Mouse (Mus musculus): Measurements from ENCODE around the gene Fbxw2. TPM values are rescaled to one million over a fixed set of nuclear protein-coding genes. Genes with fewer than 3 reads are reported as not detected.
A peak's percentile ranks its signal among the peaks of the same experiment; 100 is the strongest.
"Not testable (repeated sequence)": the region's sequence is repeated elsewhere in the genome, so short reads cannot be mapped to it uniquely, and the experiment has no call there.

Gene Fbxw2
- polyA plus RNA-seq, 1 experiment from 2014 or later = 86.6 TPM

DNA sequence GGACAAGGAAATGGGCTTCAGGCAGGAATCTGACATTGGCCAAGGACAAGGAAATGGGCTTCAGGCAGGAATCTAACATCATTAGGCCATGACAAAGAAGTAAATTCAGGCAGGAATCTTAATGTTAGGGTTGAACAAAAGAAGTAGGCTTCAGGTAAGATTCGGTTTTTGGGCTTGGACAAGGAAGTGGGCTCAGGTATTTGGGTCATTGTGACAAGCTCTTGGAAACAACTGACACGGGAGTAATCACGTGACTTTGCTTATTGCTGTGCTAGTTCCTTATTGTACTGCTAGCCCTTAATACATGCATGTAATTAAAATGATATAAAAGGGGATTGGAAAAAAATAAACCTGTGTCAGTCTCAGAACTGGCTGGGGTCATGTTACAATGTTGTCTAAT lies 9.6 kb upstream of the Fbxw2 start:
- H3K36me3 ChIP-seq (ENCODE audit: insufficient read depth, low read length) = no peaks in the 10 kb centered on the region
- H3K27ac ChIP-seq (ENCODE audit: low read length) = no peak overlapping the region
- TF ChIP-seq CTCF (IDR thresholded peaks at IDR 0.05) = no peak
- no peak for TF ChIP-seq EP300 (IDR thresholded peaks at IDR 0.05)
- no peaks in the 10 kb centered on the region for H3K27me3 ChIP-seq (replicated peaks; ENCODE audit: insufficient read depth, low read length)
- DNase-seq (ENCODE audit: low spot score) = no peak
- no peak for ATAC-seq
- no peaks in the 10 kb centered on the region for H3K4me1 ChIP-seq (ENCODE audit: insufficient read depth, low read depth, low read length)
- 66% methylated on average over 3 of the region's 3 CpGs for WGBS
- H3K4me3 ChIP-seq (ENCODE audit: low read depth, low read length) = no peak overlapping the region
- no peak overlapping the region for H3K9ac ChIP-seq (replicated peaks; ENCODE audit: low read depth)
- H3K9me3 ChIP-seq (ENCODE audit: low read length) = no peaks in the 10 kb centered on the region
- no peak overlapping the region for H3K4me2 ChIP-seq (replicated peaks; ENCODE audit: low read depth, low read length)

DNA sequence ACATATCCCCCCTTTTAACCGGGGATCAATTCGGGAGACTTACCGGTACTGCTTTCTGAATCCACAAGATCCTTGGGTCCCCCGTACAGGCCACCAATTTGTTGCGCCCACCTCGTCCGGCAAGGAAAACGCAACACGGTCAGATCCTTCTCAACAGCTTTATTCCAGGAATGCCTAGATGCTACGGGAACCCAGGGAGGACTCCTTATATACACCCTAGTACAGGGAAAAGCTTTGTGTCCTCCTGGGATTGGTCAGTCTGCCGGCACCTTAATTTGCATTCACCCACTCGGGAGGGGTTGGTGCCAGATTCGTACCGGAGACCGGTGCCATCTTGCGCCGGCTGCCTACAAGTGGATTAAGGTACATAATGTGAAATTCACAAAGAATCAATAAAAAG lies 7.5 kb upstream of the Fbxw2 start:
- no peaks in the 10 kb centered on the region for H3K4me1 ChIP-seq (ENCODE audit: insufficient read depth, low read depth, low read length)
- no peak overlapping the region for H3K4me3 ChIP-seq (ENCODE audit: low read depth, low read length)
- no peaks in the 10 kb centered on the region for H3K36me3 ChIP-seq (ENCODE audit: insufficient read depth, low read length)
- H3K27me3 ChIP-seq (replicated peaks; ENCODE audit: insufficient read depth, low read length) = no peaks in the 10 kb centered on the region
- H3K4me2 ChIP-seq (replicated peaks; ENCODE audit: low read depth, low read length) = no peak overlapping the region
- H3K9me3 ChIP-seq (ENCODE audit: low read length) = no peaks in the 10 kb centered on the region
- H3K9ac ChIP-seq (replicated peaks; ENCODE audit: low read depth) = no peak overlapping the region
- 85% methylated on average over 17 of the region's 17 CpGs for WGBS
- DNase-seq (ENCODE audit: low spot score) (no peak), ATAC-seq (no peak)
- TF ChIP-seq CTCF (IDR thresholded peaks at IDR 0.05) (no peak), EP300 (IDR thresholded peaks at IDR 0.05) (no peak)
- no peak overlapping the region for H3K27ac ChIP-seq (ENCODE audit: low read length)

DNA sequence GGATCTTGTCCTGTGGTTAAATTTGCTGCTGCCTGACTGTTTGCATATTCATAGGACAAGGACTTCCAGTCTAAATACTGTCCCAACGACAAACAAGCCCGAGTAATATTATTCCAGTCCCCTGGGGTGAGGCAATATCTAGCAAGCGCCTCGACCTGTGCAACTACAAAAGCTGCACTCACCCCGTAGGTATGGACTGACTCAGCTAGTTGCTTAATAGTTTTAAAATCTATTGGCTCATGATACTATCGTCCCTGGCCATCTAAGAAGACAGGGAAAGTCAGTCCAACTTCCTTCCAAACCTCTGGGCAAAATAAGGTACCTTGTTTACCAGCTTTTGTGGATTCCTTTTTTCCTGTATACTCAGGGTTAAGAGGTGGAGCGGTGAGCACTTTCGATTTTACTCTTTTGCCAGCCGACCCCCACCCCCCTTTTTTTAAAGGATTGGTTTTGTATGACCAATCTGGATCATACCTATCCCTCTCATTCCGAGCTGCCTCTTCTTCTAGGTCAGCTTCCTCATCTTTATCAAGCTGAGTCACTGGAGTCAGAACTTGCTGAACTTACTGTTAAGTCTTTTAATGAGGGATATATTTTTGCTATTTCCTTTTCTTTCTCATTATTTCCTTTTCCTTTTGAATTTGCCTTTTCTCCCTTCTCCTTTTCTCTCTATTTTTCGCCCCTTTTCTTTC lies 6.8 kb upstream of the Fbxw2 start, which contains the start of gene Gm34653:
TSS of gene Gm34653 (plus strand) at position 242 of the 692 bp plus-strand sequence.
- not testable (repeated sequence) for H3K4me2 ChIP-seq (replicated peaks; ENCODE audit: low read depth, low read length); H3K4me1 ChIP-seq (ENCODE audit: insufficient read depth, low read depth, low read length); H3K27me3 ChIP-seq (replicated peaks; ENCODE audit: insufficient read depth, low read length); ATAC-seq; H3K36me3 ChIP-seq (ENCODE audit: insufficient read depth, low read length); H3K9ac ChIP-seq (replicated peaks; ENCODE audit: low read depth); H3K9me3 ChIP-seq (ENCODE audit: low read length); H3K27ac ChIP-seq (ENCODE audit: low read length); DNase-seq (ENCODE audit: low spot score); H3K4me3 ChIP-seq (ENCODE audit: low read depth, low read length)
- WGBS = 66% methylated on average over 11 of the region's 11 CpGs

DNA sequence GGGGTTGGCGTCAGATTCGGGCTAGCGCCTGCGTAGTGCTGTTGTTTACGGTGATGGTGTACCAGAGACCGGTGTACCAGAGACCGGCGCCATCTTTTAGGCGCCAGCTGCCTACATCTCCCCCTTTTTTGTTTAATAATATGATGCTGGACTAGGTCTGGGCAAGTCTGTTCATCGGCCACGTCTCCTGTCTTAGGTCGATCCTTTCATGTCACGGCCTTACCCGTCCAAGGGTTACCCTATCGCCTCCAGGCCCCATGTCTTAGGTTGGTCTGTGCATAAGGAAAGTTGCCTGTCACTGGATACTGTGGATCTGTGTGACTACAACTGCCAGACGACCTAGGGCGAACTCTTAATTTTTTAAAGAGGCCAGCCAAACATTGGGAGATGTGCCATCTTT lies 4.0 kb upstream of the Fbxw2 start:
- 95% methylated on average over 15 of the region's 17 CpGs for WGBS
- H3K9me3 ChIP-seq (ENCODE audit: low read length) = not testable (repeated sequence)

DNA sequence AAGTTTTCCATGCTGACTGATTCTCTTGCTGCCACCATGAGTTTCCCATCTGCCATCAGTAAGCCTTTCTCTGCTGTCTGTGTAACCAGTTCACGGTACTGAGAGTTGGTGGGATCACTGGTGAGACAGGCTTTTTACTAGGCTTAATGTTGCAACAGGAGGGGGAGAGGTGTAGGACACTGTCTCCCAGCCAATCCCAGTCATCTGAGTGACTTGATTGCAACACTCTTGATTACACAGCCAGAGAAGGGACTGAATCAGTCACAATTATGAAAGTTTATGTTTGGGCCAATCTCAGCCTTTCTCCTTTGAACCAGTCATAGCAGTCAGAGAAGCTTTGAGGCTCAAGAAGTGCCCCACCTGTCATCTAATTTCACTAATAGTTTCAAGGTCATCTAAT lies 1.9 kb upstream of the Fbxw2 start:
- TF ChIP-seq EP300 (IDR thresholded peaks at IDR 0.05) (peak; percentile 44; the same call in 1 of the 2 replicates), CTCF (IDR thresholded peaks at IDR 0.05) (no peak)
- Histone ChIP-seq H3K36me3 (ENCODE audit: insufficient read depth, low read length) (no peaks in the 10 kb centered on the region), H3K9me3 (ENCODE audit: low read length) (no peaks in the 10 kb centered on the region), H3K4me2 (replicated peaks; ENCODE audit: low read depth, low read length) (no peak overlapping the region), H3K27ac (ENCODE audit: low read length) (peak overlapping the region; percentile 43; the same call in 1 of the 2 replicates), H3K9ac (replicated peaks; ENCODE audit: low read depth) (no peak overlapping the region), H3K27me3 (replicated peaks; ENCODE audit: insufficient read depth, low read length) (no peaks in the 10 kb centered on the region), H3K4me1 (ENCODE audit: insufficient read depth, low read depth, low read length) (peaks cover 8% of the 10 kb centered on the region; the same call in 1 of the 2 replicates), H3K4me3 (ENCODE audit: low read depth, low read length) (no peak overlapping the region)
- DNase-seq (ENCODE audit: low spot score) = peak; percentile 89
- ATAC-seq = peak; percentile 55
- WGBS = 63% methylated on average over 1 of the region's 1 CpGs

More for the DNA sequence above, 4.0 kb upstream of the Fbxw2 start:
- not testable (repeated sequence) for H3K27me3 ChIP-seq (replicated peaks; ENCODE audit: insufficient read depth, low read length); DNase-seq (ENCODE audit: low spot score); H3K4me2 ChIP-seq (replicated peaks; ENCODE audit: low read depth, low read length); H3K27ac ChIP-seq (ENCODE audit: low read length); ATAC-seq; H3K4me3 ChIP-seq (ENCODE audit: low read depth, low read length); H3K9ac ChIP-seq (replicated peaks; ENCODE audit: low read depth); H3K4me1 ChIP-seq (ENCODE audit: insufficient read depth, low read depth, low read length); H3K36me3 ChIP-seq (ENCODE audit: insufficient read depth, low read length)

DNA sequence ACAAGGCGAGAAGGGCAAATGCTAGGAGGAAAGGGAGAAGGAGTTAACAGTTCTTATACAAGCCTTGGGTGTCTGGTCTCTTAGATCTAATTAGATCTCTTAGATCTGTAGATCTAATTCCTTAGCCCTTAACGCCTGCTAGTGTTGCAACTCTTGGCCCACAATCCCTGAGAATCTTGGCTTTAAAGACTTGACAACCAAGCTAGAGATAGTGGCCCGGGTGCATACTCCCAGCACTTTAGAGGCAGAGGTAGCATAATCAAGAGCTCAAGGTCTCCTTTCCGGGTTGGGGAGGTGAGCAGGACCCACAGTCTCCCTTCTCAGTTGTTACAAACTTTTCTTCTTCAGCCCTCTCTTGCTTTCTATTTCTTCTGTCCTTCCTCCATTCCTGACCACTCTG lies 1.5 kb upstream of the Fbxw2 start:
- no peak for TF ChIP-seq CTCF (IDR thresholded peaks at IDR 0.05)
- TF ChIP-seq EP300 (IDR thresholded peaks at IDR 0.05) = no peak
- WGBS = 80% methylated on average over 4 of the region's 4 CpGs
- Histone ChIP-seq H3K9me3 (ENCODE audit: low read length) (no peaks in the 10 kb centered on the region), H3K27ac (ENCODE audit: low read length) (peak overlapping the region; percentile 43; the same call in 1 of the 2 replicates), H3K4me1 (ENCODE audit: insufficient read depth, low read depth, low read length) (peaks cover 8% of the 10 kb centered on the region; the same call in 1 of the 2 replicates), H3K27me3 (replicated peaks; ENCODE audit: insufficient read depth, low read length) (no peaks in the 10 kb centered on the region), H3K36me3 (ENCODE audit: insufficient read depth, low read length) (peaks cover 2% of the 10 kb centered on the region; the same call in 1 of the 2 replicates), H3K9ac (replicated peaks; ENCODE audit: low read depth) (no peak overlapping the region), H3K4me3 (ENCODE audit: low read depth, low read length) (no peak overlapping the region), H3K4me2 (replicated peaks; ENCODE audit: low read depth, low read length) (no peak overlapping the region)
- ATAC-seq (no peak), DNase-seq (ENCODE audit: low spot score) (peak; percentile 18)

Data from lung, postnatal 0 days (tissue).